Mouse (Mus musculus) MEL (cell line): ENCODE measurements at regions not wholly inside any gene's neighbourhood (a gene's known extent, or its start where the extent isn't known, plus 50 kb on each side); places are given as distances from the start of the nearest gene placed in this dataset.

Source experiments
- CHD1 ChIP-seq: IDR thresholded peaks from 2 replicates; pipeline ENCODE4 v1.6.1; 2012; ENCODE audit warnings: low read depth, mild to moderate bottlenecking, inconsistent platforms, low read length, improper control_type of control experiment
- JUND ChIP-seq: IDR thresholded peaks from 2 replicates; pipeline ENCODE4 v1.6.1; 2011; ENCODE audit warnings: low read depth, mild to moderate bottlenecking, improper control_type of control experiment, low read length
- KAT2A ChIP-seq: conservative IDR thresholded peaks from 2 replicates; pipeline ENCODE4 v1.6.1; 2012; ENCODE audit warnings: low read depth, low read length, improper control_type of control experiment, inconsistent platforms
- USF2 ChIP-seq, 2 experiments: IDR thresholded peaks; 2 replicates each; pipeline ENCODE4 v1.6.1; 2011 to 2012; ENCODE audit warnings: improper control_type of control experiment in 2 of 2, low read length in 2 of 2, borderline replicate concordance in 1 of 2, inconsistent platforms in 1 of 2, low read depth in 1 of 2, mild to moderate bottlenecking in 1 of 2; ENCODE audit not compliant: insufficient read depth in 1 of 2
- ZC3H11A ChIP-seq: IDR thresholded peaks from 2 replicates; pipeline ENCODE4 v1.6.1; 2012; ENCODE audit warnings: low read depth, mild to moderate bottlenecking, inconsistent platforms, low read length, improper control_type of control experiment
- ZNF384 ChIP-seq: IDR thresholded peaks from 2 replicates; pipeline ENCODE4 v1.6.1; 2012; ENCODE audit warnings: low read depth, mild to moderate bottlenecking, inconsistent platforms, low read length, improper control_type of control experiment

DNA sequence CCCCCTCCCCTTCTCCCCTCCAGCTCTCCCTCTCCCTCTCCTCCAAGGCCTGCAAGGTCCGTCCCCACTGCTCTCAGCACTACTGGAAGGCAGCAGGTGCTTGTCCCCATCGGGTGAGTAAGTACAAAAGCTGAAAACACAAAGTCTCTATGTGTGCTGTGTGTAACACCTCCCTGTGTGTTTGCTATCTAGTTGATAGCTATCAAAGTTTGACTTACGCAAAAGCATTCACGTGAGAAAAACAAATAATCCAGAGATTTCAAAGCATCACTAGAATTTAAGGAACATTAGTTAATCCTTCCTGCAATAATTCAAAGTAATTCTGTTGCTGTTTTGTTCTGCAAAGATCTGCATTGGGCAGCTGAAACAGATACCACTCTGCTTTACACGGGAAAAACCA, 156.5 kb downstream of the Ptger3 start:
- TF ChIP-seq KAT2A (no peak), ZNF384 (no peak), ZC3H11A (no peak), JUND (no peak), CHD1 (no peak), USF2 (IDR thresholded peaks at IDR 0.05; ENCODE audit: borderline replicate concordance in 1 of 2, insufficient read depth in 1 of 2, low read depth in 1 of 2, low read length in 2 of 2) (no peak)
